Mouse (Mus musculus): Measurements from ENCODE around the gene Clps. TPM values are rescaled to one million over a fixed set of nuclear protein-coding genes. Genes with fewer than 3 reads are reported as not detected.
A peak's percentile ranks its signal among the peaks of the same experiment; 100 is the strongest.
"Not testable (repeated sequence)": the region's sequence is repeated elsewhere in the genome, so short reads cannot be mapped to it uniquely, and the experiment has no call there.

The Clps gene
- polyA plus RNA-seq, 1 experiment from 2014 or later = not detected

- Histone ChIP-seq H3K27ac (no peak within 1 kb of the TSS), H3K36me3 (replicated peaks) (no peaks in the 10 kb centered on the region), H3K9ac (peak within 1 kb of the TSS; percentile 22; the same call in 1 of the 2 replicates), H3K9me3 (no peaks in the 10 kb centered on the region), H3K4me3 (replicated peaks) (peak within 1 kb of the TSS; percentile 38), H3K4me1 (peaks cover 8% of the 10 kb centered on the region), H3K4me2 (peak within 1 kb of the TSS; percentile 68), H3K27me3 (peaks cover 16% of the 10 kb centered on the region)
- WGBS = 16% methylated on average over 47 of the region's 50 CpGs
- ATAC-seq (ENCODE audit: low FRiP score) = peak; percentile 81
These were observed 14.9 kb upstream of the Clps start, which contains the start of gene Lhfpl5 for GRCm38 (mm10) chr17:28575244-28576125. Gene Lhfpl5 (plus strand): TSS chr17:28575641.

GRCm38 (mm10) chr17:28572941-28573340 is 12.4 kb upstream of the Clps start:
- Histone ChIP-seq H3K27ac (no peak overlapping the region), H3K9ac (no peak overlapping the region), H3K9me3 (no peaks in the 10 kb centered on the region), H3K4me1 (peaks cover 8% of the 10 kb centered on the region), H3K36me3 (replicated peaks) (no peaks in the 10 kb centered on the region), H3K27me3 (peaks cover 16% of the 10 kb centered on the region), H3K4me3 (replicated peaks) (no peak overlapping the region), H3K4me2 (no peak overlapping the region)
- ATAC-seq (ENCODE audit: low FRiP score) = no peak
- 86% methylated on average over 6 of the region's 6 CpGs for WGBS

GRCm38 (mm10) chr17:28572521-28572920 is 12.0 kb upstream of the Clps start:
- no peak for ATAC-seq (ENCODE audit: low FRiP score)
- WGBS = 82% methylated on average over 7 of the region's 7 CpGs
- H3K36me3 ChIP-seq (replicated peaks) = no peaks in the 10 kb centered on the region
- peaks cover 16% of the 10 kb centered on the region for H3K27me3 ChIP-seq
- peaks cover 8% of the 10 kb centered on the region for H3K4me1 ChIP-seq
- H3K27ac ChIP-seq = no peak overlapping the region
- no peak overlapping the region for H3K4me3 ChIP-seq (replicated peaks)
- no peak overlapping the region for H3K9ac ChIP-seq
- no peak overlapping the region for H3K4me2 ChIP-seq
- no peaks in the 10 kb centered on the region for H3K9me3 ChIP-seq

- H3K9me3 ChIP-seq = no peaks in the 10 kb centered on the region
- peaks cover 8% of the 10 kb centered on the region for H3K4me1 ChIP-seq
- WGBS = 87% methylated on average over 3 of the region's 3 CpGs
- no peak overlapping the region for H3K4me3 ChIP-seq (replicated peaks)
- H3K4me2 ChIP-seq = no peak overlapping the region
- no peak overlapping the region for H3K9ac ChIP-seq
- ATAC-seq (ENCODE audit: low FRiP score) = no peak
- H3K27me3 ChIP-seq = peaks cover 16% of the 10 kb centered on the region
- H3K27ac ChIP-seq = no peak overlapping the region
- no peaks in the 10 kb centered on the region for H3K36me3 ChIP-seq (replicated peaks)
These were observed 11.3 kb upstream of the Clps start for GRCm38 (mm10) chr17:28571868-28572267.

GRCm38 (mm10) chr17:28567541-28567940 is 7.0 kb upstream of the Clps start:
- H3K4me3 ChIP-seq (replicated peaks) = no peak overlapping the region
- H3K36me3 ChIP-seq (replicated peaks) = no peaks in the 10 kb centered on the region
- no peak for ATAC-seq (ENCODE audit: low FRiP score)
- no peaks in the 10 kb centered on the region for H3K27me3 ChIP-seq
- H3K9ac ChIP-seq = no peak overlapping the region
- H3K4me2 ChIP-seq = no peak overlapping the region
- no peaks in the 10 kb centered on the region for H3K9me3 ChIP-seq
- no peaks in the 10 kb centered on the region for H3K4me1 ChIP-seq
- WGBS = 20% methylated on average over 3 of the region's 3 CpGs
- no peak overlapping the region for H3K27ac ChIP-seq

GRCm38 (mm10) chr17:28565181-28565580 is 4.6 kb upstream of the Clps start:
- H3K36me3 ChIP-seq (replicated peaks) = no peaks in the 10 kb centered on the region
- no peak for ATAC-seq (ENCODE audit: low FRiP score)
- no peak overlapping the region for H3K4me2 ChIP-seq
- H3K27ac ChIP-seq = no peak overlapping the region
- no peak overlapping the region for H3K9ac ChIP-seq
- H3K9me3 ChIP-seq = no peaks in the 10 kb centered on the region
- no peaks in the 10 kb centered on the region for H3K4me1 ChIP-seq
- H3K4me3 ChIP-seq (replicated peaks) = no peak overlapping the region
- H3K27me3 ChIP-seq = no peaks in the 10 kb centered on the region

DNA sequence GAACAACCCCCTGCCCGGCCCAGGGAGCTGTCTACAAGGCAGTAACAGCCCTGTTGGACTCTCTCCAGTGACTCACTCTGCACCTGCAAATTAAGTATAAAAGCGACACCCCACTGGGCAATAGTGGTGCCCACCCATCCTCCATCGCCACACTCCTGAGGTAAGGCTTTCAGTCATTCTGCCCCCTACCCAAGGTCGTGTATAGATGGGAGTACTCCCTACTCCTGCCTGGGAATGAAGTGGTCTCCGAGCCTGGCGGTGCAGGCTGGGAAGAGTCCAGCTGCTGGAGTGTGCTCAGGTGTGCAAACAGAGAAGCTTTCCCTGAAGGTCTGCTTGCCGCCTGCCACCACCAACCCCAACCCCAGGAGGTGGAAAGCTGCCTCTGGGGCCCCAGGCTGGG is 1.0 kb upstream of the Clps start:
- WGBS = 67% methylated on average over 7 of the region's 7 CpGs
- Histone ChIP-seq H3K4me3 (replicated peaks) (no peak overlapping the region), H3K9ac (no peak overlapping the region), H3K27me3 (no peaks in the 10 kb centered on the region), H3K27ac (no peak overlapping the region), H3K4me1 (peaks cover 5% of the 10 kb centered on the region), H3K9me3 (no peaks in the 10 kb centered on the region), H3K4me2 (no peak overlapping the region), H3K36me3 (replicated peaks) (no peaks in the 10 kb centered on the region)
- ATAC-seq (ENCODE audit: low FRiP score) = no peak

DNA sequence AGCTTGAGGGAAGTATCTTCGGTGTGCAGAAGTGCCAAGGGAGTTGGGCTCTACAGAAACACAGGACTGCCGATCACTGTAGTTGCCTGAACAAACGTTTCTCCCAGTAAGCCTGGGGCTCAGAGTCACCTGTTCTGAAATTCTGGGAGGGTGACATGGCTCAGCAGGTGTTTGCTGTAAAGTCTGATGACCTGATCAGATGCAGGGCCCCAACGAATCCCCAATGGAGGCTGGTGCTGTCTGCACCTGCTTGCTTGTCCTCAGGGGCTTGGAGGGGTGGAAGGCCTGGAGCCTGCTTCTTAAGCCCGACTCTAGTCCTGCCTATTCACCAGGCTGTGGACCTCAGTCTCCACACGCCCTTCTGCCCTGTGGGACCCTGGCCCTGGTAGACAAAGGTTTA is 2.8 kb downstream of the Clps start:
- H3K4me3 ChIP-seq (replicated peaks) = no peak overlapping the region
- H3K9me3 ChIP-seq = no peaks in the 10 kb centered on the region
- ATAC-seq (ENCODE audit: low FRiP score) = no peak
- no peak overlapping the region for H3K4me2 ChIP-seq
- H3K9ac ChIP-seq = no peak overlapping the region
- H3K36me3 ChIP-seq (replicated peaks) = no peaks in the 10 kb centered on the region
- WGBS = 83% methylated on average over 6 of the region's 6 CpGs
- H3K4me1 ChIP-seq = peaks cover 17% of the 10 kb centered on the region
- H3K27me3 ChIP-seq = no peaks in the 10 kb centered on the region
- H3K27ac ChIP-seq = no peak overlapping the region

DNA sequence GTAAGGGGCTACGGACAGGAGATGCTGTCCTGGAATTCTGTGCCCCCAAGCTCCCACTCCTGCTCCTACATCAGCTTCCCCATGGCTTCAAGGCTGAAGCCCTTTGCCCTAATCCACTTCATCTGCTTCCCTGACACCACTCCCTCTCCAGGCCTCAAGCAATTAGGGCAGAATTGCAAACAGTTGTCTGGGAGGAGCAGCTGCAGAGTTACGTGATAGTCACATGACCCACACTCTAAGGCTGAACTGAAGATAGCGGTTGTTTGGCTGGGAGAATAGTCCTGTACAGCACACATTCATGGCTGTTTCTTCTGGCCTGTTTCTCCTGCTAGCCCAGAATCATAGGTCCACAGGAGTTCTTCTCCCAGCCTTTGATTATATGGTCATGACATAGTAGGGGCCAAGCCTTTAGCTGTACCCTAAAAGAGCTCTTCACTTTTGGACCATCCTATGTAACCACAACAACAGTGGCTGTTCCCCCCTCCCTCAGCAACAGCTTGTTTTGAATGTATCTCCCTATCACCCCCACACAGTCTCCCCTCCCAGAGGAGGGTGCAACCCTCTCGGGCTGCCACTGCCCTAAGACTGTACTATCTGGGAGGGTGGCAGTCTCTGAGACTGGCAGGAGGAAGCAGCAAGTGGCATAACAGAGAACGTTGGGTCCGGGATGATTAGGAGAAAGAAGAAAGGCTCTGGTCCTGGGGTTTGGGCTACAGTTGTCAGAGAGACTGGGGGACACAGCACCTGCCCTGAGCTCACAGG is 3.8 kb downstream of the Clps start:
- Histone ChIP-seq H3K9ac (no peak overlapping the region), H3K4me3 (replicated peaks) (no peak overlapping the region), H3K4me2 (no peak overlapping the region), H3K9me3 (no peaks in the 10 kb centered on the region), H3K27me3 (no peaks in the 10 kb centered on the region; the same call in 1 of the 2 replicates), H3K4me1 (peaks cover 17% of the 10 kb centered on the region), H3K27ac (peak overlapping the region; percentile 19; the same call in 1 of the 2 replicates), H3K36me3 (replicated peaks) (no peaks in the 10 kb centered on the region)
- 0 out of 2 replicates have a peak, but pooled peaks have one; percentile 44 for ATAC-seq (ENCODE audit: low FRiP score)
- 57% methylated on average over 6 of the region's 6 CpGs for WGBS

DNA sequence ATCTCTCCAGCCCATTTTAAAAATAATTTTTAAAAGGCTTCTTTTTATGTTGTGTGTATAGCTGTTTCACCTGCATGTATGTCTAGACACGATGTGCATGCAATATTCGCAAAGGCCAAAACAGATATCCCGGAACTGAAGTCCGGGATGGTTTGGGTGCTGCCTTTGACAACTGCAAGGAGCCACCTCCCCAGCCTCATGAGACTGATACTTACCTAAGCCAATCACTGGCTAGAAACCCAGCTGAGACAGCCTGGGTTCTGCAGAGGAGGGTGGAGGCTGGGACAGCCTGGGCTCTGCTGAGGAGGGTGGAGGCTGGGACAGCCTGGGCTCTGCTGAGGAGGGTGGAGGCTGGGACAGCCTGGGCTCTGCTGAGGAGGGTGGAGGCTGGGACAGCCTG is 6.5 kb downstream of the Clps start:
- WGBS = 91% methylated on average over 4 of the region's 4 CpGs
- H3K36me3 ChIP-seq (replicated peaks); ATAC-seq (ENCODE audit: low FRiP score); H3K4me2 ChIP-seq; H3K27me3 ChIP-seq; H3K27ac ChIP-seq; H3K9me3 ChIP-seq; H3K9ac ChIP-seq; H3K4me3 ChIP-seq (replicated peaks): not testable (repeated sequence)
- H3K4me1 ChIP-seq = peaks cover 17% of the 10 kb centered on the region

GRCm38 (mm10) chr17:28553040-28553793 is 7.3 kb downstream of the Clps start:
- Histone ChIP-seq H3K36me3 (replicated peaks) (no peaks in the 10 kb centered on the region), H3K9me3 (no peaks in the 10 kb centered on the region), H3K4me2 (no peak overlapping the region), H3K27ac (no peak overlapping the region), H3K27me3 (no peaks in the 10 kb centered on the region; the same call in 1 of the 2 replicates), H3K4me3 (replicated peaks) (no peak overlapping the region), H3K4me1 (peaks cover 17% of the 10 kb centered on the region), H3K9ac (no peak overlapping the region)
- no peak for ATAC-seq (ENCODE audit: low FRiP score)
- 8% methylated on average over 14 of the region's 14 CpGs for WGBS

GRCm38 (mm10) chr17:28549111-28549510 is 11.5 kb downstream of the Clps start, which contains the start of gene Clpsl2:
Gene Clpsl2 (plus strand): TSS chr17:28549411.
- Histone ChIP-seq H3K4me3 (replicated peaks) (no peak within 1 kb of the TSS), H3K9me3 (no peaks in the 10 kb centered on the region; the same call in 1 of the 2 replicates), H3K9ac (no peak within 1 kb of the TSS), H3K4me2 (no peak within 1 kb of the TSS), H3K27me3 (no peaks in the 10 kb centered on the region; the same call in 1 of the 2 replicates), H3K4me1 (peaks cover 2% of the 10 kb centered on the region; the same call in 1 of the 2 replicates), H3K27ac (no peak within 1 kb of the TSS), H3K36me3 (replicated peaks) (no peaks in the 10 kb centered on the region)
- 74% methylated on average over 14 of the region's 14 CpGs for WGBS
- ATAC-seq (ENCODE audit: low FRiP score) = no peak
